Mouse (Mus musculus): Measurements from ENCODE around the gene Lysmd2. TPM values are rescaled to one million over a fixed set of nuclear protein-coding genes. Genes with fewer than 3 reads are reported as not detected.
"Not testable (repeated sequence)": the region's sequence is repeated elsewhere in the genome, so short reads cannot be mapped to it uniquely, and the experiment has no call there.

The Lysmd2 gene
- polyA plus RNA-seq, 1 experiment: 11.1 TPM

- no peaks in the 10 kb centered on the region for H3K79me3 ChIP-seq (ENCODE audit: low read depth)
- H3K4me3 ChIP-seq (ENCODE audit: insufficient read depth, poor library complexity, severe bottlenecking): no peak overlapping the region
- H3K36me3 ChIP-seq (ENCODE audit: control insufficient read depth, insufficient read depth): no peaks in the 10 kb centered on the region
- no peak overlapping the region for H3ac ChIP-seq (ENCODE audit: control insufficient read depth, insufficient read length, low read depth)
- TF ChIP-seq CTCF (IDR thresholded peaks at IDR 0.05; ENCODE audit: control insufficient read depth, insufficient read depth, insufficient read length) (no peak), MYOG (IDR thresholded peaks at IDR 0.05; ENCODE audit: control insufficient read depth, extremely low read depth, insufficient read length) (no peak), USF1 (IDR thresholded peaks at IDR 0.05; ENCODE audit: low read depth) (no peak), MYOD1 (IDR thresholded peaks at IDR 0.05; ENCODE audit: control insufficient read depth, insufficient read length, low read depth) (no peak), CEBPB (IDR thresholded peaks at IDR 0.05; ENCODE audit: low read depth) (no peak), MAX (IDR thresholded peaks at IDR 0.05) (no peak), FOSL1 (IDR thresholded peaks at IDR 0.05; ENCODE audit: insufficient read depth, low read length, poor library complexity, severe bottlenecking) (no peak)
- H3K79me2 ChIP-seq (ENCODE audit: control insufficient read depth, insufficient read depth): peaks cover 5% of the 10 kb centered on the region
- no peaks in the 10 kb centered on the region for H3K27me3 ChIP-seq (ENCODE audit: control insufficient read depth, insufficient read depth, insufficient read length)
Observed at GRCm38 (mm10) chr9:75633603-75634002, 8.1 kb downstream of the Lysmd2 start.

GRCm38 (mm10) chr9:75634226-75634625, 8.7 kb downstream of the Lysmd2 start:
- Histone ChIP-seq H3K79me3 (ENCODE audit: low read depth) (no peaks in the 10 kb centered on the region), H3K4me3 (ENCODE audit: insufficient read depth, poor library complexity, severe bottlenecking) (no peak overlapping the region), H3K79me2 (ENCODE audit: control insufficient read depth, insufficient read depth) (no peaks in the 10 kb centered on the region), H3K27me3 (ENCODE audit: control insufficient read depth, insufficient read depth, insufficient read length) (no peaks in the 10 kb centered on the region), H3ac (ENCODE audit: control insufficient read depth, insufficient read length, low read depth) (no peak overlapping the region), H3K36me3 (ENCODE audit: control insufficient read depth, insufficient read depth) (no peaks in the 10 kb centered on the region)
- TF ChIP-seq MAX (IDR thresholded peaks at IDR 0.05) (no peak), MYOG (IDR thresholded peaks at IDR 0.05; ENCODE audit: control insufficient read depth, extremely low read depth, insufficient read length) (no peak), MYOD1 (IDR thresholded peaks at IDR 0.05; ENCODE audit: control insufficient read depth, insufficient read length, low read depth) (no peak), FOSL1 (IDR thresholded peaks at IDR 0.05; ENCODE audit: insufficient read depth, low read length, poor library complexity, severe bottlenecking) (no peak), USF1 (IDR thresholded peaks at IDR 0.05; ENCODE audit: low read depth) (no peak), CEBPB (IDR thresholded peaks at IDR 0.05; ENCODE audit: low read depth) (no peak), CTCF (IDR thresholded peaks at IDR 0.05; ENCODE audit: control insufficient read depth, insufficient read depth, insufficient read length) (no peak)

- no peak overlapping the region for H3K4me3 ChIP-seq (ENCODE audit: insufficient read depth, poor library complexity, severe bottlenecking)
- no peaks in the 10 kb centered on the region for H3K79me2 ChIP-seq (ENCODE audit: control insufficient read depth, insufficient read depth)
- no peaks in the 10 kb centered on the region for H3K79me3 ChIP-seq (ENCODE audit: low read depth)
- no peaks in the 10 kb centered on the region for H3K36me3 ChIP-seq (ENCODE audit: control insufficient read depth, insufficient read depth)
- no peaks in the 10 kb centered on the region for H3K27me3 ChIP-seq (ENCODE audit: control insufficient read depth, insufficient read depth, insufficient read length)
- H3ac ChIP-seq (ENCODE audit: control insufficient read depth, insufficient read length, low read depth): no peak overlapping the region
- TF ChIP-seq MYOG (IDR thresholded peaks at IDR 0.05; ENCODE audit: control insufficient read depth, extremely low read depth, insufficient read length): no peak
- no peak for TF ChIP-seq FOSL1 (IDR thresholded peaks at IDR 0.05; ENCODE audit: insufficient read depth, low read length, poor library complexity, severe bottlenecking)
- no peak for TF ChIP-seq CTCF (IDR thresholded peaks at IDR 0.05; ENCODE audit: control insufficient read depth, insufficient read depth, insufficient read length)
- no peak for TF ChIP-seq USF1 (IDR thresholded peaks at IDR 0.05; ENCODE audit: low read depth)
- no peak for TF ChIP-seq MAX (IDR thresholded peaks at IDR 0.05)
- no peak for TF ChIP-seq MYOD1 (IDR thresholded peaks at IDR 0.05; ENCODE audit: control insufficient read depth, insufficient read length, low read depth)
- TF ChIP-seq CEBPB (IDR thresholded peaks at IDR 0.05; ENCODE audit: low read depth): no peak
Observed at GRCm38 (mm10) chr9:75645405-75645804, 19.9 kb downstream of the Lysmd2 start.

- TF ChIP-seq CTCF (IDR thresholded peaks at IDR 0.05; ENCODE audit: control insufficient read depth, insufficient read depth, insufficient read length): no peak
- TF ChIP-seq CEBPB (IDR thresholded peaks at IDR 0.05; ENCODE audit: low read depth): no peak
- TF ChIP-seq MAX (IDR thresholded peaks at IDR 0.05): no peak
- TF ChIP-seq MYOD1 (IDR thresholded peaks at IDR 0.05; ENCODE audit: control insufficient read depth, insufficient read length, low read depth): no peak
- TF ChIP-seq FOSL1 (IDR thresholded peaks at IDR 0.05; ENCODE audit: insufficient read depth, low read length, poor library complexity, severe bottlenecking): no peak
- no peak for TF ChIP-seq USF1 (IDR thresholded peaks at IDR 0.05; ENCODE audit: low read depth)
- TF ChIP-seq MYOG (IDR thresholded peaks at IDR 0.05; ENCODE audit: control insufficient read depth, extremely low read depth, insufficient read length): no peak
- Histone ChIP-seq H3K4me3 (ENCODE audit: insufficient read depth, poor library complexity, severe bottlenecking) (no peak overlapping the region), H3K36me3 (ENCODE audit: control insufficient read depth, insufficient read depth) (no peaks in the 10 kb centered on the region), H3ac (ENCODE audit: control insufficient read depth, insufficient read length, low read depth) (no peak overlapping the region), H3K79me3 (ENCODE audit: low read depth) (no peaks in the 10 kb centered on the region), H3K27me3 (ENCODE audit: control insufficient read depth, insufficient read depth, insufficient read length) (no peaks in the 10 kb centered on the region), H3K79me2 (ENCODE audit: control insufficient read depth, insufficient read depth) (no peaks in the 10 kb centered on the region)
Observed at GRCm38 (mm10) chr9:75653981-75654911, 28.7 kb downstream of the Lysmd2 start.

GRCm38 (mm10) chr9:75656456-75656855, 30.9 kb downstream of the Lysmd2 start:
- not testable (repeated sequence) for H3K79me3 ChIP-seq (ENCODE audit: low read depth); H3K79me2 ChIP-seq (ENCODE audit: control insufficient read depth, insufficient read depth); H3K4me3 ChIP-seq (ENCODE audit: insufficient read depth, poor library complexity, severe bottlenecking)

GRCm38 (mm10) chr9:75660917-75661316, 35.4 kb downstream of the Lysmd2 start:
- no peak overlapping the region for H3ac ChIP-seq (ENCODE audit: control insufficient read depth, insufficient read length, low read depth)
- no peaks in the 10 kb centered on the region for H3K79me3 ChIP-seq (ENCODE audit: low read depth)
- H3K4me3 ChIP-seq (ENCODE audit: insufficient read depth, poor library complexity, severe bottlenecking): no peak overlapping the region
- no peaks in the 10 kb centered on the region for H3K27me3 ChIP-seq (ENCODE audit: control insufficient read depth, insufficient read depth, insufficient read length)
- H3K36me3 ChIP-seq (ENCODE audit: control insufficient read depth, insufficient read depth): no peaks in the 10 kb centered on the region
- TF ChIP-seq CEBPB (IDR thresholded peaks at IDR 0.05; ENCODE audit: low read depth): no peak
- no peak for TF ChIP-seq USF1 (IDR thresholded peaks at IDR 0.05; ENCODE audit: low read depth)
- no peaks in the 10 kb centered on the region for H3K79me2 ChIP-seq (ENCODE audit: control insufficient read depth, insufficient read depth)

More at GRCm38 (mm10) chr9:75656456-75656855, 30.9 kb downstream of the Lysmd2 start:
- H3ac ChIP-seq (ENCODE audit: control insufficient read depth, insufficient read length, low read depth); H3K36me3 ChIP-seq (ENCODE audit: control insufficient read depth, insufficient read depth); H3K27me3 ChIP-seq (ENCODE audit: control insufficient read depth, insufficient read depth, insufficient read length): not testable (repeated sequence)
